Mouse (Mus musculus): ENCODE data around the gene Aox3. TPM values are rescaled to one million over a fixed set of nuclear protein-coding genes. Genes with fewer than 3 reads are reported as not detected.

The Aox3 gene
- polyA plus RNA-seq, 1 experiment: 0.03 TPM

- Histone ChIP-seq H3K27ac (ENCODE audit: insufficient read depth, low read depth, low read length) (no peak overlapping the region), H3K36me3 (ENCODE audit: control insufficient read depth, insufficient read depth, low read length) (no peaks in the 10 kb centered on the region), H3K4me1 (ENCODE audit: control insufficient read depth, insufficient read depth, insufficient read length, low read length) (no peaks in the 10 kb centered on the region), H3K27me3 (ENCODE audit: control insufficient read depth, insufficient read depth, low read length) (no peaks in the 10 kb centered on the region), H3K4me3 (ENCODE audit: low read depth, low read length) (no peak overlapping the region)
- TF ChIP-seq POLR2A (IDR thresholded peaks at IDR 0.05; ENCODE audit: low read depth, low read length) (no peak), CTCF (IDR thresholded peaks at IDR 0.05; ENCODE audit: extremely low read depth, insufficient read length, insufficient replicate concordance, low read depth, low read length) (no peak)
- 85% methylated on average over 4 of the region's 4 CpGs for WGBS
These were observed 102.4 kb downstream of the Aox3 start for GRCm38 (mm10) chr1:58215353-58215752.

DNA sequence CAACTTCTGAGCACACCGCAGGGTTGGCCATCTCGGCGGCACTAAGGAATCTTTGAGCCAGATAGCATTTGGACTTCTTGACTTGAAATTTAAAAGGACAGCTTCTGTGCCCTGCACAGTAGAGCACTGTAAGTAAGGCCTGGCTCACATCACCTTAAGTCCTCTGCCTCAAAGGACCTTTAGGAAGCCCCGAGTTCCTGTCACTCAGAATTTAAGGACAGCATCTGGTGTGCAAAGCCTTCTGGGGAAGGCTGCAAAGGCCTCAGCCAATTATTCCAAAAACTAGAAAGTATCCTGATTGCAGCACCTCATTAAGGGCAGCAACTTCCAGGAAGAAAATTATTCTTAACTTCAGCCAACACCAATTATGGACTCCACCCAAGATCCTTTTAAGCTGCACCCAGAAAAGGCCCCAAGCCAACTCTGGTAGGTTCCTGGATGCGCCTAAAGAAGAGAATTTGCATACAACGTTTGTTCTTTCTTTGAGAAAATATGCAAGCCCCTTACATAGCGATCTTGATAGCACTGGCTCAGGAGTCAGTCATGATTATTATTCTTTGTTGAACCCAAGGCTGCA lies 103.1 kb downstream of the Aox3 start:
- Histone ChIP-seq H3K4me3 (ENCODE audit: low read depth, low read length) (no peak overlapping the region), H3K4me1 (ENCODE audit: control insufficient read depth, insufficient read depth, insufficient read length, low read length) (no peaks in the 10 kb centered on the region), H3K36me3 (ENCODE audit: control insufficient read depth, insufficient read depth, low read length) (no peaks in the 10 kb centered on the region), H3K27me3 (ENCODE audit: control insufficient read depth, insufficient read depth, low read length) (no peaks in the 10 kb centered on the region), H3K27ac (ENCODE audit: insufficient read depth, low read depth, low read length) (no peak overlapping the region)
- TF ChIP-seq CTCF (IDR thresholded peaks at IDR 0.05; ENCODE audit: extremely low read depth, insufficient read length, insufficient replicate concordance, low read depth, low read length) (no peak), POLR2A (IDR thresholded peaks at IDR 0.05; ENCODE audit: low read depth, low read length) (no peak)
- 86% methylated on average over 7 of the region's 7 CpGs for WGBS

DNA sequence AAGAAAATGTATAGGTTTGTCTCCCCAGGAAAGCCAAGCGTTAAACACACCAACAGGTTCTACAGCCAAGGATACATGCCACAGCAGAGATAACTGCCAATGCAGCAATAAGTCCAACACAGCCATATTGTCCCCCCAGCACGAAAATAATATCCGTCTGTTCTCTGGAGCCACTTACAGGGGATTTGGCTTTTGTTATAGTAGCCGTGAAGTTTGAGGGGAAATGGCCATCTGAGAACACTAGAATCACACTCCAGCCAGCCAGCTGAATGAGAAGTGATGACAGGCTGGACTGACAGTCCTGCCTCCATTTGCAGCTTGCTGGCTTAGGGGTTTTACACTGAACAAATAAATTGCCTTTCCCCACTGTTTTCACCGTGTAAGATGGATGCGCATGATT lies 108.1 kb downstream of the Aox3 start:
- WGBS: 79% methylated on average over 6 of the region's 6 CpGs
- Histone ChIP-seq H3K4me3 (ENCODE audit: low read depth, low read length) (no peak overlapping the region), H3K27me3 (ENCODE audit: control insufficient read depth, insufficient read depth, low read length) (no peaks in the 10 kb centered on the region), H3K4me1 (ENCODE audit: control insufficient read depth, insufficient read depth, insufficient read length, low read length) (no peaks in the 10 kb centered on the region), H3K36me3 (ENCODE audit: control insufficient read depth, insufficient read depth, low read length) (no peaks in the 10 kb centered on the region), H3K27ac (ENCODE audit: insufficient read depth, low read depth, low read length) (no peak overlapping the region)
- TF ChIP-seq CTCF (IDR thresholded peaks at IDR 0.05; ENCODE audit: extremely low read depth, insufficient read length, insufficient replicate concordance, low read depth, low read length) (no peak), POLR2A (IDR thresholded peaks at IDR 0.05; ENCODE audit: low read depth, low read length) (no peak)

DNA sequence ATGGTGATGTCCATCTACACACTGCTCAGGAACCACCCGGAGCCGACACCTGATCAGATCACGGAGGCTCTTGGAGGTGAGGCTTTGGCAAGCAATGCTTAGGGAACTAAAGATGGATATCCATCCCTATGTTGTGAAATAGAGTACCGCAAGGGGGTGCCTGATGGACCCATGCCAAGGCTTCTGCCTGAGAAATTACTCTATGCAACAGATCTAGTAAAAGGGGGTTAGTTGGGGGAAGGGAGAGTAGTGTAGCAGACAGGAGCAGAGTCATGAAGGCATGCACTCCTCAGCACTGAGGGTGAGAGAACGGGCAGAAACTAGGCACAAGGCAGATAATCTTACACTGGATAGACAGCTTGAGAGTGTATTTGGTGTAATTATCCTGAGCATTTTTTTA lies 108.9 kb downstream of the Aox3 start:
- Histone ChIP-seq H3K36me3 (ENCODE audit: control insufficient read depth, insufficient read depth, low read length) (no peaks in the 10 kb centered on the region), H3K4me3 (ENCODE audit: low read depth, low read length) (no peak overlapping the region), H3K27me3 (ENCODE audit: control insufficient read depth, insufficient read depth, low read length) (no peaks in the 10 kb centered on the region), H3K27ac (ENCODE audit: insufficient read depth, low read depth, low read length) (no peak overlapping the region), H3K4me1 (ENCODE audit: control insufficient read depth, insufficient read depth, insufficient read length, low read length) (no peaks in the 10 kb centered on the region)
- TF ChIP-seq POLR2A (IDR thresholded peaks at IDR 0.05; ENCODE audit: low read depth, low read length) (no peak), CTCF (IDR thresholded peaks at IDR 0.05; ENCODE audit: extremely low read depth, insufficient read length, insufficient replicate concordance, low read depth, low read length) (no peak)
- 76% methylated on average over 5 of the region's 5 CpGs for WGBS

DNA sequence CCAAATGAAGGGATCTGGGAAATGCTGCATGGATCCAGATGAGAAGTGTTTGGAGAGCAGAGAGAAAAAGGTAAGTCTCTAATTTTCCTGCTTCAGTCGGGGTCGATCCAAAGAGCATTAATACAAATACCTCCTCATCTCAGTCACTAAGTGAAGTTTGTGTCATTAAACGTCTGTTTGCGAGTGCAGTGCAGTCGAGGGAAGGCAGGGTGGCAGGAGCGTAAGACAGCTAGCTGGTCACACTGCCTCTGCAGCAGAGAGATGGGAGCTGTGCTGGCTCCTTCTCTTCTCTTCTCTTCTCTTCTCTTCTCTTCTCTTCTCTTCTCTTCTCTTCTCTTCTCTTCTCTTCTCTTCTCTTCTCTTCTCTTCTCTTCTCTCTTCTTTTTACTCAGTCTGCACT lies 115.2 kb downstream of the Aox3 start:
- WGBS: 63% methylated on average over 6 of the region's 6 CpGs
- no peak overlapping the region for H3K27ac ChIP-seq (ENCODE audit: insufficient read depth, low read depth, low read length)
- H3K4me3 ChIP-seq (ENCODE audit: low read depth, low read length): no peak overlapping the region
- H3K36me3 ChIP-seq (ENCODE audit: control insufficient read depth, insufficient read depth, low read length): no peaks in the 10 kb centered on the region
- no peaks in the 10 kb centered on the region for H3K27me3 ChIP-seq (ENCODE audit: control insufficient read depth, insufficient read depth, low read length)
- no peaks in the 10 kb centered on the region for H3K4me1 ChIP-seq (ENCODE audit: control insufficient read depth, insufficient read depth, insufficient read length, low read length)
- no peak for TF ChIP-seq POLR2A (IDR thresholded peaks at IDR 0.05; ENCODE audit: low read depth, low read length)
- TF ChIP-seq CTCF (IDR thresholded peaks at IDR 0.05; ENCODE audit: extremely low read depth, insufficient read length, insufficient replicate concordance, low read depth, low read length): no peak

DNA sequence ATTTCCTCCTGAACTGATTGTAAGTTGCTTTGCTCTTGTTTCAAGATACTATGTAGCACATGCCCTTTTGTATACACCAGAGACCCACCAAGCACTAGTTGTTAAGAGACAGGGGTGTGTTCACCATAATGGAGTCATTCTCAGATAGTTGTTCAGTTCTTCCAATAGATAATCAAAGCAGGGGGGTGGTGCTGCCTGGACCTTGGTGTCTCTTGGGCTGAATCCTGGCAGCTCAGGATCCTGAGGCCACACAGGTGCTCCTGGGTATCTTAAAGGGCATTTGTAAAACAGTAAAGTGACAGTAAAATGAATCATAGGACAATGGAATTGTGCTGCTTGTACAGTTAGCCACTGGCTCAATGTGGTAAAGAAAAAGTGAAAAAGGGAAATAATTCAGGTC lies 116.0 kb downstream of the Aox3 start:
- H3K4me3 ChIP-seq (ENCODE audit: low read depth, low read length): no peak overlapping the region
- no peak overlapping the region for H3K27ac ChIP-seq (ENCODE audit: insufficient read depth, low read depth, low read length)
- H3K36me3 ChIP-seq (ENCODE audit: control insufficient read depth, insufficient read depth, low read length): no peaks in the 10 kb centered on the region
- no peaks in the 10 kb centered on the region for H3K4me1 ChIP-seq (ENCODE audit: control insufficient read depth, insufficient read depth, insufficient read length, low read length)
- no peak for TF ChIP-seq CTCF (IDR thresholded peaks at IDR 0.05; ENCODE audit: extremely low read depth, insufficient read length, insufficient replicate concordance, low read depth, low read length)
- TF ChIP-seq POLR2A (IDR thresholded peaks at IDR 0.05; ENCODE audit: low read depth, low read length): no peak
- no peaks in the 10 kb centered on the region for H3K27me3 ChIP-seq (ENCODE audit: control insufficient read depth, insufficient read depth, low read length)

DNA sequence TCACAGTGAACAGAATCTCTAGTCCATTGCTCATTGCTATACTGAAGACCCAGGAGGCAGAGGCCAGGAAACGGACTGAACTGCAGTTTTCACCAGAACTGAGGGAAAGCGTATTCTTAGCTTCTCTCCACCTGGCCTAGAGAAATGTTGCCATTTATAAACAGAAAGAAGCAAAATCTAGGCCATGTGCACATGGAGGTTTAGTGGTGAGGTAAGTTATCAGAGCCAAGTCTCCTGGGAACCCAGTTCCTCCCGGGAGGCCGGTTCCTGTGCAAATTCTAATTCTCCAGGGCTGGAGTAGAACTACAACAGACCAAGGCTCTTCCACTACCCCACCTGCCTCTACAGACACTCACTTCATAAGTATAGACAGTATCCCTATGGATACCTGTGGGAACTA lies 116.8 kb downstream of the Aox3 start:
- no peak for TF ChIP-seq POLR2A (IDR thresholded peaks at IDR 0.05; ENCODE audit: low read depth, low read length)
- no peak for TF ChIP-seq CTCF (IDR thresholded peaks at IDR 0.05; ENCODE audit: extremely low read depth, insufficient read length, insufficient replicate concordance, low read depth, low read length)
- H3K36me3 ChIP-seq (ENCODE audit: control insufficient read depth, insufficient read depth, low read length): no peaks in the 10 kb centered on the region
- no peak overlapping the region for H3K27ac ChIP-seq (ENCODE audit: insufficient read depth, low read depth, low read length)
- no peaks in the 10 kb centered on the region for H3K27me3 ChIP-seq (ENCODE audit: control insufficient read depth, insufficient read depth, low read length)
- WGBS: 78% methylated on average over 4 of the region's 4 CpGs
- H3K4me1 ChIP-seq (ENCODE audit: control insufficient read depth, insufficient read depth, insufficient read length, low read length): no peaks in the 10 kb centered on the region
- no peak overlapping the region for H3K4me3 ChIP-seq (ENCODE audit: low read depth, low read length)

Data from small intestine, adult 2 months (tissue).